Mouse (Mus musculus) hindbrain, embryonic 15.5 days (tissue): ENCODE measurements around the gene Golga1. TPM values are rescaled to one million over a fixed set of nuclear protein-coding genes. Genes with fewer than 3 reads are reported as not detected.
"Not testable (repeated sequence)": the region's sequence is repeated elsewhere in the genome, so short reads cannot be mapped to it uniquely, and the experiment has no call there.

ENCODE experiments used
- ATAC-seq: fragments of 200-750 bp; cut with Nextera tagmentation; 2 replicates; pipeline ENCODE4 v1.8.0; 2017; ENCODE audit warnings: low read depth, moderate number of reproducible peaks, moderate TSS enrichment; ENCODE audit not compliant: low FRiP score
- H3K27ac ChIP-seq: fragments of 300-500 bp; sonication (generic); replicated peaks from 2 replicates; pipeline ENCODE4 v1.5.1; 2015; ENCODE audit warnings: mild to moderate bottlenecking, inconsistent platforms
- H3K27me3 ChIP-seq: fragments of 300-500 bp; sonication (generic); 2 replicates; pipeline ENCODE4 v1.6.1; 2015; ENCODE audit warnings: control low read depth, inconsistent platforms
- H3K36me3 ChIP-seq: fragments of 300-500 bp; sonication (generic); 2 replicates; pipeline ENCODE4 v1.6.1; 2015; ENCODE audit warnings: control low read depth, inconsistent platforms
- H3K4me1 ChIP-seq: fragments of 300-500 bp; sonication (generic); replicated peaks from 2 replicates; pipeline ENCODE4 v1.6.1; 2015; ENCODE audit warnings: control low read depth, inconsistent platforms
- H3K4me2 ChIP-seq: fragments of 300-500 bp; sonication (generic); 2 replicates; pipeline ENCODE4 v1.6.1; 2015; ENCODE audit warnings: moderate library complexity, mild to moderate bottlenecking, inconsistent platforms
- H3K4me3 ChIP-seq: fragments of 300-500 bp; sonication (generic); 2 replicates; pipeline ENCODE4 v1.5.1; 2015; ENCODE audit warnings: mild to moderate bottlenecking, inconsistent platforms
- H3K9ac ChIP-seq: fragments of 300-500 bp; sonication (generic); 2 replicates; pipeline ENCODE4 v1.6.1; 2015; ENCODE audit warnings: inconsistent platforms
- H3K9me3 ChIP-seq: fragments of 300-500 bp; sonication (generic); 2 replicates; pipeline ENCODE4 v1.6.1; 2016; ENCODE audit warnings: control low read depth, inconsistent platforms
- WGBS: fragments of 180-500 bp; shearing (Covaris S2); methylation state at CpG from one replicate; pipeline ENCODE4 v1.1.7; 2015; 5-methylcytosine and 5-hydroxymethylcytosine counted together
- polyA plus RNA-seq: library from polyadenylated mRNA; unstranded; fragments of >200 nt; fragmentation: Nextera tagmentation; extraction: Ambion mirVana; gene quantifications from 2 replicates; pipeline ENCODE4 v1.2.1, GENCODE M21; 2015

Gene Golga1
- polyA plus RNA-seq, 1 experiment from 2014 or later, result 30.3 TPM

- Histone ChIP-seq H3K27me3 (no peaks in the 10 kb centered on the region), H3K4me1 (no peaks in the 10 kb centered on the region), H3K9ac (no peak overlapping the region), H3K27ac (no peak overlapping the region), H3K4me3 (no peak overlapping the region), H3K36me3 (peaks cover 82% of the 10 kb centered on the region), H3K4me2 (no peak overlapping the region), H3K9me3 (no peaks in the 10 kb centered on the region)
- ATAC-seq, result no peak
- WGBS, result 100% methylated on average over 1 of the region's 1 CpGs
Observed at GRCm38 (mm10) chr2:39040215-39040614, 25.1 kb downstream of the Golga1 start.

GRCm38 (mm10) chr2:39031611-39032010, 33.7 kb downstream of the Golga1 start:
- no peaks in the 10 kb centered on the region for H3K9me3 ChIP-seq
- H3K36me3 ChIP-seq, result peaks cover 79% of the 10 kb centered on the region
- H3K9ac ChIP-seq, result no peak overlapping the region
- no peaks in the 10 kb centered on the region for H3K4me1 ChIP-seq
- H3K27me3 ChIP-seq, result no peaks in the 10 kb centered on the region
- ATAC-seq, result no peak
- no peak overlapping the region for H3K4me2 ChIP-seq
- no peak overlapping the region for H3K27ac ChIP-seq
- WGBS, result 83% methylated on average over 1 of the region's 1 CpGs
- H3K4me3 ChIP-seq, result no peak overlapping the region

GRCm38 (mm10) chr2:39020004-39020403, 45.3 kb downstream of the Golga1 start:
- Histone ChIP-seq H3K36me3 (peaks cover 94% of the 10 kb centered on the region), H3K4me2 (no peak overlapping the region), H3K9ac (no peak overlapping the region), H3K27ac (no peak overlapping the region), H3K9me3 (no peaks in the 10 kb centered on the region), H3K27me3 (no peaks in the 10 kb centered on the region), H3K4me1 (no peaks in the 10 kb centered on the region), H3K4me3 (no peak overlapping the region)
- no peak for ATAC-seq
- 84% methylated on average over 1 of the region's 1 CpGs for WGBS

GRCm38 (mm10) chr2:39016581-39016980, 48.8 kb downstream of the Golga1 start:
- H3K4me2 ChIP-seq, result no peak overlapping the region
- no peak for ATAC-seq
- H3K4me3 ChIP-seq, result no peak overlapping the region
- H3K27ac ChIP-seq, result no peak overlapping the region
- no peaks in the 10 kb centered on the region for H3K27me3 ChIP-seq
- H3K4me1 ChIP-seq, result peaks cover 3% of the 10 kb centered on the region
- peaks cover 84% of the 10 kb centered on the region for H3K36me3 ChIP-seq
- WGBS, result 81% methylated on average over 3 of the region's 3 CpGs
- no peak overlapping the region for H3K9ac ChIP-seq
- no peaks in the 10 kb centered on the region for H3K9me3 ChIP-seq

GRCm38 (mm10) chr2:39012768-39013279, 52.5 kb downstream of the Golga1 start:
- no peak overlapping the region for H3K4me3 ChIP-seq
- no peaks in the 10 kb centered on the region for H3K27me3 ChIP-seq
- ATAC-seq, result no peak
- no peak overlapping the region for H3K9ac ChIP-seq
- 81% methylated on average over 7 of the region's 7 CpGs for WGBS
- no peak overlapping the region for H3K4me2 ChIP-seq
- no peaks in the 10 kb centered on the region for H3K9me3 ChIP-seq
- no peak overlapping the region for H3K27ac ChIP-seq
- H3K4me1 ChIP-seq, result peaks cover 30% of the 10 kb centered on the region
- H3K36me3 ChIP-seq, result peaks cover 48% of the 10 kb centered on the region

GRCm38 (mm10) chr2:39011971-39012370, 53.4 kb downstream of the Golga1 start:
- WGBS, result 92% methylated on average over 3 of the region's 3 CpGs
- H3K9ac ChIP-seq, result no peak overlapping the region

GRCm38 (mm10) chr2:39011264-39011663, 54.1 kb downstream of the Golga1 start:
- peaks cover 39% of the 10 kb centered on the region for H3K4me1 ChIP-seq
- no peak for ATAC-seq
- H3K4me3 ChIP-seq, result no peak overlapping the region

More at GRCm38 (mm10) chr2:39011971-39012370, 53.4 kb downstream of the Golga1 start:
- H3K27ac ChIP-seq, result no peak overlapping the region; the same call in 1 of the 2 replicates
- peaks cover 41% of the 10 kb centered on the region for H3K36me3 ChIP-seq
- H3K4me1 ChIP-seq, result peaks cover 34% of the 10 kb centered on the region
- no peak overlapping the region for H3K4me2 ChIP-seq
- no peak overlapping the region for H3K4me3 ChIP-seq
- no peaks in the 10 kb centered on the region for H3K9me3 ChIP-seq
- no peak for ATAC-seq
- no peaks in the 10 kb centered on the region for H3K27me3 ChIP-seq

GRCm38 (mm10) chr2:39010144-39010543, 55.2 kb downstream of the Golga1 start:
- H3K9ac ChIP-seq, H3K27me3 ChIP-seq, H3K27ac ChIP-seq, H3K9me3 ChIP-seq, H3K4me3 ChIP-seq, ATAC-seq, H3K4me2 ChIP-seq: not testable (repeated sequence)
- peaks cover 46% of the 10 kb centered on the region for H3K4me1 ChIP-seq
- peaks cover 22% of the 10 kb centered on the region for H3K36me3 ChIP-seq
- WGBS, result 92% methylated on average over 5 of the region's 5 CpGs

More at GRCm38 (mm10) chr2:39011264-39011663, 54.1 kb downstream of the Golga1 start:
- no peak overlapping the region for H3K9ac ChIP-seq
- H3K36me3 ChIP-seq, result peaks cover 33% of the 10 kb centered on the region
- H3K27me3 ChIP-seq, result no peaks in the 10 kb centered on the region
- no peaks in the 10 kb centered on the region for H3K9me3 ChIP-seq
- H3K4me2 ChIP-seq, result no peak overlapping the region
- H3K27ac ChIP-seq, result no peak overlapping the region

GRCm38 (mm10) chr2:39008954-39009365, 56.4 kb downstream of the Golga1 start:
- H3K36me3 ChIP-seq, result peaks cover 12% of the 10 kb centered on the region
- ATAC-seq, result no peak
- 27% methylated on average over 3 of the region's 3 CpGs for WGBS
- peak overlapping the region; percentile 86 for H3K4me2 ChIP-seq
- H3K27me3 ChIP-seq, result no peaks in the 10 kb centered on the region
- H3K4me3 ChIP-seq, result peak overlapping the region; percentile 87
- H3K27ac ChIP-seq, result peak overlapping the region; percentile 87
- H3K9ac ChIP-seq, result peak overlapping the region; percentile 90
- no peaks in the 10 kb centered on the region for H3K9me3 ChIP-seq
- peaks cover 51% of the 10 kb centered on the region for H3K4me1 ChIP-seq

GRCm38 (mm10) chr2:39008350-39008851, 56.9 kb downstream of the Golga1 start:
- Histone ChIP-seq H3K36me3 (peaks cover 6% of the 10 kb centered on the region; the same call in 1 of the 2 replicates), H3K4me3 (peak overlapping the region; percentile 87), H3K4me1 (peaks cover 56% of the 10 kb centered on the region), H3K9ac (peak overlapping the region; percentile 90), H3K27me3 (no peaks in the 10 kb centered on the region), H3K27ac (peak overlapping the region; percentile 87), H3K9me3 (no peaks in the 10 kb centered on the region), H3K4me2 (peak overlapping the region; percentile 86)
- peak; percentile 40 for ATAC-seq
- WGBS, result under 1% methylated on average over 25 of the region's 25 CpGs

GRCm38 (mm10) chr2:39007865-39008264, 57.5 kb downstream of the Golga1 start:
- H3K27me3 ChIP-seq, result no peaks in the 10 kb centered on the region
- peak overlapping the region; percentile 87 for H3K4me3 ChIP-seq
- peak overlapping the region; percentile 87 for H3K27ac ChIP-seq
- 0% methylated on average over 43 of the region's 44 CpGs for WGBS
- H3K9ac ChIP-seq, result peak overlapping the region; percentile 90
- H3K9me3 ChIP-seq, result no peaks in the 10 kb centered on the region
- peak overlapping the region; percentile 86 for H3K4me2 ChIP-seq
- H3K4me1 ChIP-seq, result peaks cover 62% of the 10 kb centered on the region
- H3K36me3 ChIP-seq, result peaks cover 4% of the 10 kb centered on the region
- peak; percentile 89 for ATAC-seq

GRCm38 (mm10) chr2:39006149-39006730, 59.1 kb downstream of the Golga1 start:
- no peak for ATAC-seq
- no peak overlapping the region for H3K9ac ChIP-seq
- no peak overlapping the region for H3K27ac ChIP-seq
- peaks cover 60% of the 10 kb centered on the region for H3K4me1 ChIP-seq
- H3K4me3 ChIP-seq, result peak overlapping the region; percentile 57
- peak overlapping the region; percentile 79 for H3K4me2 ChIP-seq
- no peaks in the 10 kb centered on the region for H3K27me3 ChIP-seq
- peaks cover 13% of the 10 kb centered on the region for H3K36me3 ChIP-seq
- H3K9me3 ChIP-seq, result no peaks in the 10 kb centered on the region
- 88% methylated on average over 14 of the region's 14 CpGs for WGBS
